Mouse (Mus musculus) liver, embryonic 14.5 days (tissue): ENCODE data around the gene Prlr. TPM values are rescaled to one million over a fixed set of nuclear protein-coding genes. Genes with fewer than 3 reads are reported as not detected.

Experiments used
- ATAC-seq: fragments of 200-750 bp; cut with Nextera tagmentation; 2 replicates; pipeline ENCODE4 v1.8.0; 2017; ENCODE audit warnings: moderate number of reproducible peaks, mild to moderate bottlenecking, moderate library complexity; ENCODE audit not compliant: insufficient read depth
- DNase-seq, 3 experiments: peaks; one replicate each; pipeline ENCODE4 v3.0.0-alpha.2; 2012 to 2013; ENCODE audit warnings: low read depth in 3 of 3, low spot score in 3 of 3
- H3K27ac ChIP-seq: fragments of 300-500 bp; sonication (generic); 2 replicates; pipeline ENCODE4 v1.5.1; 2014; ENCODE audit warnings: moderate library complexity, mild to moderate bottlenecking, control low read depth, inconsistent platforms
- H3K27me3 ChIP-seq: fragments of 300-500 bp; sonication (generic); 2 replicates; pipeline ENCODE4 v1.6.1; 2014; ENCODE audit warnings: mild to moderate bottlenecking, low read length, moderate library complexity; ENCODE audit not compliant: control insufficient read depth, insufficient read depth
- H3K36me3 ChIP-seq: fragments of 300-500 bp; sonication (generic); replicated peaks from 2 replicates; pipeline ENCODE4 v1.6.1; 2014; ENCODE audit warnings: low read depth; ENCODE audit not compliant: control insufficient read depth, insufficient read depth
- H3K4me1 ChIP-seq, 2 experiments: fragments of 200-500 bp in 1 of 2; fragments of 300-500 bp in 1 of 2; sonication (generic) in 1 of 2; replicated peaks; 2 replicates each; pipeline ENCODE4 v1.6.1; 2012 to 2014; ENCODE audit warnings: antibody characterized with exemption in 1 of 2, inconsistent platforms in 1 of 2, low read length in 1 of 2; ENCODE audit not compliant: control insufficient read depth in 2 of 2, insufficient read depth in 2 of 2
- H3K4me2 ChIP-seq: fragments of 300-500 bp; sonication (generic); 2 replicates; pipeline ENCODE4 v1.6.1; 2014; ENCODE audit warnings: low read depth, mild to moderate bottlenecking, control low read depth, moderate library complexity
- H3K4me3 ChIP-seq, 2 experiments: fragments of 200-500 bp in 1 of 2; fragments of 300-500 bp in 1 of 2; sonication (generic) in 1 of 2; 2 replicates each; pipeline ENCODE4 v1.5.1; 2012 to 2014; ENCODE audit warnings: low read depth in 2 of 2, low read length in 2 of 2, mild to moderate bottlenecking in 2 of 2, control low read depth in 1 of 2, inconsistent platforms in 1 of 2, moderate library complexity in 1 of 2; ENCODE audit not compliant: insufficient read depth in 1 of 2
- H3K9ac ChIP-seq: fragments of 300-500 bp; sonication (generic); replicated peaks from 2 replicates; pipeline ENCODE4 v1.6.1; 2014; ENCODE audit warnings: mild to moderate bottlenecking, control low read depth, moderate library complexity
- H3K9me3 ChIP-seq: fragments of 300-500 bp; sonication (generic); 2 replicates; pipeline ENCODE4 v1.6.1; 2016; ENCODE audit warnings: low read length, mixed read lengths; ENCODE audit not compliant: control insufficient read depth
- CTCF ChIP-seq: IDR thresholded peaks from 2 replicates; pipeline ENCODE4 v1.5.1; 2016; ENCODE audit warnings: antibody characterized with exemption, low read depth, control low read depth
- EP300 ChIP-seq: IDR thresholded peaks from 2 replicates; pipeline ENCODE4 v1.6.1; 2016; ENCODE audit warnings: antibody characterized with exemption, low read depth
- WGBS: fragments of 180-500 bp; shearing (Covaris S2); extraction: QIAGEN DNeasy Blood & Tissue Kit; methylation state at CpG from one replicate; pipeline ENCODE4 v1.1.7; 2014; ENCODE audit not compliant: insufficient replicate concordance; 5-methylcytosine and 5-hydroxymethylcytosine counted together
- polyA plus RNA-seq, 2 experiments: library from polyadenylated mRNA; depleted of rRNA in 1 of 2; stranded (reverse) in 1 of 2; unstranded in 1 of 2; fragments of >200 nt; fragmentation: Nextera tagmentation in 1 of 2; extraction: Ambion mirVana in 1 of 2; gene quantifications; 2 replicates each; pipeline versions ENCODE4 v1.2.1 to v1.2.3; 2012 to 2014

The Prlr gene
- polyA plus RNA-seq, 2 experiments = under 0.01 to 0.04 TPM

DNA sequence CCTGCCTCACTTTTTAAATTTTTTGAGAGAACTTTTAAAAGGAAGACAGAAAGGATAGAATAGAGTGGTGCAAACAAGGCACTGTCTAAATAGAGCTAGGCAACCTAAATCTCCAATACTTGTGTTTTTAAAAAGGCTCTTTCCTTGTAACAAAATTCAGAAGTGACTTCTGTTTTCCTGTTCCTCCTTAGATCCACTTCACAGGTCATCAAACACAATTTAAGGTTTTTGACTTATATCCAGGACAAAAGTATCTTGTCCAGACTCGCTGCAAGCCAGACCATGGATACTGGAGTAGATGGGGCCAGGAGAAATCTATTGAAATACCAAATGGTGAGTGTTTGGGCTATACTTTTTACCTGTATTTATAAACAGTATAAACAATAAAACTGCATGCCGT lies 148.0 kb downstream of the Prlr start, which contains the start of gene Gm21973:
Gene Gm21973 (plus strand): TSS at position 301 of the 400 bp plus-strand sequence.
- no peaks in the 10 kb centered on the region for H3K27me3 ChIP-seq
- no peak within 1 kb of the TSS for H3K4me2 ChIP-seq
- no peak within 1 kb of the TSS for H3K27ac ChIP-seq
- DNase-seq = no peak
- H3K4me3 ChIP-seq = no peak within 1 kb of the TSS
- no peak within 1 kb of the TSS for H3K9ac ChIP-seq
- H3K4me1 ChIP-seq = no peaks in the 10 kb centered on the region
- H3K9me3 ChIP-seq = no peaks in the 10 kb centered on the region
- TF ChIP-seq CTCF (no peak), EP300 (no peak)
- WGBS = 67% methylated on average over 2 of the region's 2 CpGs
- no peak for ATAC-seq
- no peaks in the 10 kb centered on the region for H3K36me3 ChIP-seq

DNA sequence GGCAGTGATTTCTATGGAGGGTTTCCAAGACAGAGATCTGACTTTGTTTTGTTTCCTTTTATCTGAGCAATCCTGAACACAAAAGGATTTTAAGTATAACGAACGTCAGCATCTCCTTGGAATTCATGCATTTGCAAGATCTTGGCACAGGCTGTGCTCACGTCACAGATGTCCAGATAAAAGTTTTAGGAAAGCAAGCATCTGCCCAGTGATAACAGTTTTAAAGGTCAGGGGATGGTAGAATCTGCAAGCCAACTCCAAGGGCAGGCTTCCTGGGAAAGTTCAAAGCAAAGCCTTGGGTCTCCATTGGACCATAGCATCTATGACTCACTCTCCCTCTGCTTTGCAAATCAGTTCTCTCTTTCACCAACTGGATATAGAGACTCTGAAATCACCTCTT lies 153.6 kb downstream of the Prlr start:
- Histone ChIP-seq H3K9ac (no peak overlapping the region), H3K27ac (no peak overlapping the region), H3K4me2 (no peak overlapping the region), H3K36me3 (no peaks in the 10 kb centered on the region), H3K27me3 (no peaks in the 10 kb centered on the region), H3K4me1 (no peaks in the 10 kb centered on the region), H3K4me3 (no peak overlapping the region), H3K9me3 (no peaks in the 10 kb centered on the region)
- WGBS = 63% methylated on average over 3 of the region's 3 CpGs
- TF ChIP-seq EP300 (no peak), CTCF (no peak)
- DNase-seq = no peak
- ATAC-seq = no peak

DNA sequence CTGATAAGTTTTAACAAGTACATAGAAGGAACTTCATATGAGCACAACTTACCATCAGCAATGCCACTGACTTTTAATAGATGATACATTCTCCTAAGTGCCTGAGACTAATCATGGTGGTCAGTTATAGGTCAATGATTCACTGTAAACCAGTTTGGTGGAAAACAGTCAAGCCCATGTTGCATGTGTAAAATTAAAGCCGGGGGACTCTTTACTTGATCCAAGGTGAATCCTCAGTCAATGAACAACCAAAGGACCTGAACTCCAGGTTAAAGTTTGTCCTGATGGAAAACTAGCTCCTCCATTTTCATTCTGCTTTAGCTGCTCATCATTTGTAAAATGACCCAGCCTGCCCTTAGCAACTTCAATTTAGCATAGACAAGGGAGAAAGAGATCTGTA lies 155.5 kb downstream of the Prlr start:
- TF ChIP-seq EP300 = no peak
- no peak for TF ChIP-seq CTCF
- ATAC-seq (no peak), DNase-seq (no peak)
- Histone ChIP-seq H3K36me3 (no peaks in the 10 kb centered on the region), H3K9ac (no peak overlapping the region), H3K9me3 (no peaks in the 10 kb centered on the region), H3K4me2 (no peak overlapping the region), H3K27me3 (no peaks in the 10 kb centered on the region), H3K4me3 (no peak overlapping the region), H3K27ac (no peak overlapping the region), H3K4me1 (no peaks in the 10 kb centered on the region)
- 75% methylated on average over 1 of the region's 1 CpGs for WGBS

DNA sequence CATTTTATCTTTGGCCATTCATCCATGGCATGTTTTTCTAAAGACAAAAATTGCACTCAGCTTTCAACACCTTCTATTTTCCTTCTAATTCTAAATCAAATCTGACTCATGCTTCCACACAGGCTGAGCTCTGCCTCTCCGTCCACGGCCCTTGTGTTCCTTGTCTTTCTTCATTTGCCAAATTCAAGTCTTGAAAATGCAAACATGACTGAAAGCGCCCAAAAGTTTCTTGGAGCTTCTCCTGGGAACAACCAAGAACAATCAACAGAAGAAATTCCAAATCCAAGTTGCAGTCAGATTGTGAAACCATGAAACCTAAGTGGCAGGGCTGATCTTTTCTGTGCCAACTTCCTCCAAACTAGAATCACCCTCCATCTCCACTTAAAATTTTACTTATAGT lies 161.6 kb downstream of the Prlr start:
- no peaks in the 10 kb centered on the region for H3K27me3 ChIP-seq
- H3K36me3 ChIP-seq = no peaks in the 10 kb centered on the region
- no peak overlapping the region for H3K27ac ChIP-seq
- H3K4me2 ChIP-seq = no peak overlapping the region
- WGBS = 58% methylated on average over 3 of the region's 3 CpGs
- no peaks in the 10 kb centered on the region for H3K4me1 ChIP-seq
- TF ChIP-seq CTCF (no peak), EP300 (no peak)
- H3K9ac ChIP-seq = no peak overlapping the region
- DNase-seq = no peak
- H3K4me3 ChIP-seq = no peak overlapping the region
- ATAC-seq = no peak
- no peaks in the 10 kb centered on the region for H3K9me3 ChIP-seq

DNA sequence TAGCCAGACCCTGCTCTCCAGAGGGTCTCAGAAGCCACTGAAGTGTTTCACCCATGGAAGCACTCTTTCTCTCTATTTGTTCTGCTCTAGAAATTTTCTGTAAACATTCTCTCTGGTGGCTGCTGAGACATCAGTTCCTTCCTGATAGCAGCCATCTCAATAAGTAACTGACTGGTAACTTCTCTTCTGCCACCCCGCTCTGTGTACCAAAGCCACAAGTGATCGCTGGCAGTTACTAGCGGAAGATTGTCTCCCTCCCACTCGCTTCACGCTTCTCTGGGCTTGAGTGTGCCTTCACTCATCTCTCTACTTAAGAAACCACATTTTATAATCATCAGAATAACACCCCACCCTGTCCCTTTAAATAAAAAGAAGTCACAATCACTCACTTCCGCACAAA lies 170.0 kb downstream of the Prlr start:
- H3K27ac ChIP-seq = no peak overlapping the region
- WGBS = 72% methylated on average over 6 of the region's 6 CpGs
- TF ChIP-seq EP300 = no peak
- no peak for TF ChIP-seq CTCF
- H3K4me2 ChIP-seq = no peak overlapping the region
- no peaks in the 10 kb centered on the region for H3K27me3 ChIP-seq
- H3K4me1 ChIP-seq = no peaks in the 10 kb centered on the region
- no peak for ATAC-seq
- no peaks in the 10 kb centered on the region for H3K36me3 ChIP-seq
- H3K9me3 ChIP-seq = no peaks in the 10 kb centered on the region
- H3K4me3 ChIP-seq = no peak overlapping the region
- no peak for DNase-seq
- H3K9ac ChIP-seq = no peak overlapping the region
